In genomic region chr9:51928659-51929058, GRCm38 (mm10) we compare ENCODE assay signal across 16 mouse cellular contexts. TPM values are rescaled to one million over a fixed set of nuclear protein-coding genes. Genes with fewer than 3 reads are reported as not detected.
DNase-seq lines count a peak whose midpoint lies in the region; ATAC-seq and TF ChIP-seq lines count a peak whose summit lies in the region.
"Had no signal": no experiment of that assay in that cellular context is flagged by ENCODE, and none has a peak within 500 bp of the region (broad histone marks: within the 10 kb centered on the region; RNA-seq: fewer than 3 reads in every experiment).

No protein-coding gene starts in this region.

- ATAC-seq in erythroblast, adult 5-6 weeks (replicated peaks; ENCODE audit: low FRiP score, poor library complexity, severe bottlenecking): no peak
- ATAC-seq: intestine, embryonic 16.5 days had no signal

- H3K9me3 ChIP-seq in CH12.LX (replicated peaks; ENCODE audit: low read length): no peaks in the 10 kb centered on the region
- H3K9me3 ChIP-seq: forebrain, embryonic 12.5 days had no signal

- peak; percentile 41 to 46 for DNase-seq in adrenal gland, postnatal 36 days
- DNase-seq in adrenal gland, postnatal 10 days: no peak
- DNase-seq in left cerebral cortex, postnatal 4 days: peak; percentile 13
- DNase-seq in left cerebral cortex, adult 8-10 months (ENCODE audit: low spot score in 2 of 2): no peak
- DNase-seq in CH12.LX (ENCODE audit: extremely low read depth): no peak
- no peak for DNase-seq in frontal cortex, adult 2 months (ENCODE audit: extremely low spot score in 1 of 2, low spot score in 1 of 2)
- DNase-seq: B cell, adult 2 months; heart, postnatal 14 days; kidney, postnatal 10 days; layer of hippocampus, adult 9-11 months; spleen, adult 18-20 months had no signal

- no peak overlapping the region for H3K4me3 ChIP-seq in CH12.LX (replicated peaks in 1 of 3; ENCODE audit: low read depth in 2 of 3, low read length in 2 of 3, poor library complexity in 1 of 3)
- H3K4me3 ChIP-seq in embryonic fibroblast, embryonic 13.5 days (ENCODE audit: insufficient read depth, low read length): no peak overlapping the region
- H3K4me3 ChIP-seq: forebrain, embryonic 12.5 days had no signal

- H3K9ac ChIP-seq in CH12.LX (ENCODE audit: insufficient read depth, low read depth): no peak overlapping the region
- H3K9ac ChIP-seq: forebrain, embryonic 12.5 days had no signal

- H3K27ac ChIP-seq in CH12.LX (ENCODE audit: insufficient read depth, low read depth): no peak overlapping the region
- peak overlapping the region; percentile 3; the same call in 1 of the 2 replicates for H3K27ac ChIP-seq in embryonic fibroblast, embryonic 13.5 days (ENCODE audit: insufficient read depth, low read length)
- H3K27ac ChIP-seq: forebrain, embryonic 12.5 days; stomach, postnatal 0 days had no signal

- TF ChIP-seq EP300 in CH12.LX (IDR thresholded peaks at IDR 0.05; ENCODE audit: low read length): no peak

- in situ Hi-C loops in CH12.LX (cut with MboI; ENCODE audit: low pct_ligation_motif_present, low pct_unique_long_range_greater_than_20kb, low sequenced_read_pairs): no loop called here

- TF ChIP-seq POLR2A in CH12.LX (IDR thresholded peaks at IDR 0.05; ENCODE audit: low read depth, low read length): no peak
- TF ChIP-seq POLR2A in embryonic fibroblast, embryonic 13.5 days (IDR thresholded peaks at IDR 0.05; ENCODE audit: low read depth, low read length): no peak

- intact Hi-C loops in left cerebral cortex, postnatal 4 days (cut with DNase I): no loop called here

- H3K36me3 ChIP-seq in CH12.LX (replicated peaks in 1 of 2; ENCODE audit: control insufficient read depth in 1 of 2, insufficient read depth in 1 of 2, low read length in 1 of 2): peaks cover 0 to 5% of the 10 kb centered on the region in 2 experiments
- H3K36me3 ChIP-seq: forebrain, embryonic 12.5 days had no signal

- H3K79me2 ChIP-seq in CH12.LX (replicated peaks; ENCODE audit: control insufficient read depth, extremely low read depth, insufficient read depth, poor library complexity, severe bottlenecking): no peaks in the 10 kb centered on the region

- dilution Hi-C loops in CH12.LX (cut with MboI; ENCODE audit: extremely low pct_ligation_motif_present, extremely low pct_unique_long_range_greater_than_20kb, low sequenced_read_pairs): no loop called here

- peaks cover 23 to 65% of the 10 kb centered on the region in 2 experiments for H3K4me1 ChIP-seq in CH12.LX (ENCODE audit: control insufficient read depth in 1 of 2, insufficient read depth in 2 of 2)
- H3K4me1 ChIP-seq in embryonic fibroblast, embryonic 13.5 days (ENCODE audit: control insufficient read depth, insufficient read depth, low read length): peaks cover 8% of the 10 kb centered on the region; the same call in 1 of the 2 replicates
- H3K4me1 ChIP-seq: forebrain, embryonic 12.5 days had no signal

- H3K27me3 ChIP-seq in CH12.LX (replicated peaks): no peaks in the 10 kb centered on the region
- H3K27me3 ChIP-seq: forebrain, embryonic 12.5 days had no signal

- no peak for TF ChIP-seq CTCF in CH12.LX (conservative IDR thresholded peaks at IDR 0.05 in 1 of 2, IDR thresholded peaks at IDR 0.05 in 1 of 2; ENCODE audit: low read depth in 2 of 2, low read length in 2 of 2)
- no peak for TF ChIP-seq CTCF in embryonic fibroblast, embryonic 13.5 days (IDR thresholded peaks at IDR 0.05; ENCODE audit: borderline replicate concordance, insufficient read depth, low read length)

- H3K4me2 ChIP-seq in CH12.LX (ENCODE audit: insufficient read depth, low read depth, poor library complexity, severe bottlenecking): no peak overlapping the region
- H3K4me2 ChIP-seq: forebrain, embryonic 12.5 days had no signal

- no peak for TF ChIP-seq RAD21 in CH12.LX (IDR thresholded peaks at IDR 0.05; ENCODE audit: low read depth, low read length)

TF ChIP-seq in CH12.LX, 34 proteins besides CTCF, POLR2A, EP300 and RAD21:
- no peak for TF ChIP-seq NELFE (IDR thresholded peaks at IDR 0.05; ENCODE audit: low read depth, low read length)
- TF ChIP-seq SMC3 (IDR thresholded peaks at IDR 0.05; ENCODE audit: low read depth, low read length): no peak
- TF ChIP-seq NRF1 (IDR thresholded peaks at IDR 0.05; ENCODE audit: low read depth, low read length): 0 out of 2 replicates have a peak, but pooled peaks have one; percentile 8
- no peak for TF ChIP-seq ETS1 (conservative IDR thresholded peaks at IDR 0.05; ENCODE audit: low read depth, low read length)
- TF ChIP-seq JUND (conservative IDR thresholded peaks at IDR 0.05; ENCODE audit: low read depth, low read length): no peak

RNA-seq across cellular contexts. Expression of gene Fdx1, which starts 34.7 kb away (rescaled TPM):
- total RNA-seq in adrenal gland, postnatal 36 days (2021): 1,000 to 10,000 TPM; 2,132 to 4,124 TPM
- 1,000 to 10,000 TPM in 1 of 2 experiments, 100 to 1,000 TPM in 1; 658 to 1,673 TPM for total RNA-seq in adrenal gland, postnatal 10 days (2021)
- 10 to 100 TPM; 15.2 to 16.0 TPM for total RNA-seq in left cerebral cortex, postnatal 4 days (2021)
- 10 to 100 TPM; 15.2 to 18.0 (median 17.8) TPM for total RNA-seq in left cerebral cortex, adult 8-10 months (2022)
- total RNA-seq in CH12.LX (2012; rRNA removed) (35.2 and 41.6 TPM in 2 replicates), CH12.LX (2014; rRNA removed) (69.2 and 80.0 TPM in 2 replicates)
- polyA plus RNA-seq in CH12.LX (2012; ENCODE audit: insufficient read length, low read depth): 44.4 and 51.1 TPM in 2 replicates
- polyA plus RNA-seq in embryonic fibroblast, embryonic 13.5 days (2011; ENCODE audit: insufficient read length, low read depth, missing spikeins): 18.5 and 22.0 TPM in 2 replicates
- 25.4 and 26.0 TPM in 2 replicates for polyA plus RNA-seq in frontal cortex, adult 2 months (2012; rRNA removed)
- 2.3 TPM in 1 of 2 replicates, not detected in the other for total RNA-seq in erythroblast, adult 5-6 weeks (2015; ENCODE audit: low replicate concordance)
- total RNA-seq in erythroblast, adult 5-6 weeks (2017; ENCODE audit: low replicate concordance): 1.1 and 1.7 TPM in 2 replicates

Comparison
In these comparisons a context has a peak if more than half of its experiments do, and no peak if none do; other contexts are left out.
1. DNase-seq: peak in adrenal gland, postnatal 36 days (2 of 2) and left cerebral cortex, postnatal 4 days (single experiment); none in adrenal gland, postnatal 10 days (single experiment), left cerebral cortex, adult 8-10 months (0 of 2), CH12.LX (single experiment) and frontal cortex, adult 2 months (0 of 2).
2. RNA of gene Fdx1, which starts 34.7 kb away (total RNA-seq): 2,132 to 4,124 TPM in adrenal gland, postnatal 36 days and 658 to 1,673 TPM in adrenal gland, postnatal 10 days; 35.2 to 80.0 TPM in CH12.LX, 15.2 to 18.0 TPM in left cerebral cortex, adult 8-10 months, 15.2 to 16.0 TPM in left cerebral cortex, postnatal 4 days and 1.1 to 2.3 TPM in erythroblast, adult 5-6 weeks; every median in the first group is over 4 times any median in the second.